Mouse (Mus musculus): Measurements from ENCODE around the gene Ngb. TPM values are rescaled to one million over a fixed set of nuclear protein-coding genes. Genes with fewer than 3 reads are reported as not detected.

The Ngb gene
- total RNA-seq, 2 experiments from 2014 or later, result 9.9 to 11.4 TPM

- no peak for DNase-seq (ENCODE audit: low spot score in 2 of 2)
- intact Hi-C loops (cut with DNase I), result no loop called here
Measured at GRCm38 (mm10) chr12:87103471-87103870, 1.1 kb upstream of the Ngb start.

- DNase-seq (ENCODE audit: low spot score in 2 of 2), result no peak
- intact Hi-C loops (cut with DNase I), result no loop called here
Measured at GRCm38 (mm10) chr12:87100331-87100730, 2.0 kb downstream of the Ngb start.

- intact Hi-C loops (cut with DNase I), result no loop called here
- peak in 1 of 2 experiments; percentile 39 for DNase-seq (ENCODE audit: low spot score in 2 of 2)
Measured at GRCm38 (mm10) chr12:87093671-87094070, 8.7 kb downstream of the Ngb start.

GRCm38 (mm10) chr12:87093249-87093648 is 9.1 kb downstream of the Ngb start:
- intact Hi-C loops (cut with DNase I), result no loop called here
- DNase-seq (ENCODE audit: low spot score in 2 of 2), result peak in 1 of 2 experiments; percentile 36

GRCm38 (mm10) chr12:87091916-87092315 is 10.4 kb downstream of the Ngb start:
- intact Hi-C loops (cut with DNase I), result no loop called here
- DNase-seq (ENCODE audit: low spot score in 2 of 2), result no peak

- intact Hi-C loops (cut with DNase I), result no loop called here
Measured at GRCm38 (mm10) chr12:87089701-87090100, 12.6 kb downstream of the Ngb start.

GRCm38 (mm10) chr12:87089255-87089654 is 13.1 kb downstream of the Ngb start:
- DNase-seq (ENCODE audit: low spot score in 2 of 2), result no peak
- intact Hi-C loops (cut with DNase I), result no loop called here

More at GRCm38 (mm10) chr12:87089701-87090100, 12.6 kb downstream of the Ngb start:
- no peak for DNase-seq (ENCODE audit: low spot score in 2 of 2)

GRCm38 (mm10) chr12:87088331-87088730 is 14.0 kb downstream of the Ngb start:
- intact Hi-C loops (cut with DNase I), result no loop called here
- peak; percentile 32 to 75 for DNase-seq (ENCODE audit: low spot score in 2 of 2)

- intact Hi-C loops (cut with DNase I), result no loop called here
- no peak for DNase-seq (ENCODE audit: low spot score in 2 of 2)
Measured at GRCm38 (mm10) chr12:87087236-87087635, 15.1 kb downstream of the Ngb start.

GRCm38 (mm10) chr12:87082797-87083196 is 19.5 kb downstream of the Ngb start:
- intact Hi-C loops (cut with DNase I), result no loop called here
- no peak for DNase-seq (ENCODE audit: low spot score in 2 of 2)

GRCm38 (mm10) chr12:87076610-87077009 is 25.7 kb downstream of the Ngb start:
- intact Hi-C loops (cut with DNase I), result no loop called here

GRCm38 (mm10) chr12:87070520-87070919 is 31.8 kb downstream of the Ngb start:
- DNase-seq (ENCODE audit: low spot score in 2 of 2), result no peak
- intact Hi-C loops (cut with DNase I), result no loop called here

More at GRCm38 (mm10) chr12:87076610-87077009, 25.7 kb downstream of the Ngb start:
- no peak for DNase-seq (ENCODE audit: low spot score in 2 of 2)

GRCm38 (mm10) chr12:87066429-87066828 is 35.9 kb downstream of the Ngb start:
- intact Hi-C loops (cut with DNase I), result no loop called here
- peak; percentile 20 to 35 for DNase-seq (ENCODE audit: low spot score in 2 of 2)

- intact Hi-C loops (cut with DNase I), result no loop called here
- DNase-seq (ENCODE audit: low spot score in 2 of 2), result no peak
Measured at GRCm38 (mm10) chr12:87065446-87065845, 36.9 kb downstream of the Ngb start.

- intact Hi-C loops (cut with DNase I), result no loop called here
- DNase-seq (ENCODE audit: low spot score in 2 of 2), result no peak
Measured at GRCm38 (mm10) chr12:87057066-87057465, 45.3 kb downstream of the Ngb start.

- intact Hi-C loops (cut with DNase I), result loop anchor here (5.0 kb wide), 1 partner anchor 288 kb away; no protein-coding TSS in a partner anchor
- no peak for DNase-seq (ENCODE audit: low spot score in 2 of 2)
Measured at GRCm38 (mm10) chr12:87054873-87055272, 47.5 kb downstream of the Ngb start.

GRCm38 (mm10) chr12:87052661-87053321 is 49.5 kb downstream of the Ngb start:
- DNase-seq (ENCODE audit: low spot score in 2 of 2), result peak; percentile 94 to 96
- intact Hi-C loops (cut with DNase I), result loop anchor here (2.0 to 5.0 kb wide), 2 partner anchors 50 to 285 kb away; no protein-coding TSS in a partner anchor

GRCm38 (mm10) chr12:87047536-87047935 is 54.8 kb downstream of the Ngb start:
- DNase-seq (ENCODE audit: low spot score in 2 of 2), result no peak
- intact Hi-C loops (cut with DNase I), result loop anchor here (10.0 kb wide), 1 partner anchor 253 kb away; no protein-coding TSS in a partner anchor
